Mouse (Mus musculus): ENCODE measurements around the gene Izumo1r.

Izumo1r gene

DNA sequence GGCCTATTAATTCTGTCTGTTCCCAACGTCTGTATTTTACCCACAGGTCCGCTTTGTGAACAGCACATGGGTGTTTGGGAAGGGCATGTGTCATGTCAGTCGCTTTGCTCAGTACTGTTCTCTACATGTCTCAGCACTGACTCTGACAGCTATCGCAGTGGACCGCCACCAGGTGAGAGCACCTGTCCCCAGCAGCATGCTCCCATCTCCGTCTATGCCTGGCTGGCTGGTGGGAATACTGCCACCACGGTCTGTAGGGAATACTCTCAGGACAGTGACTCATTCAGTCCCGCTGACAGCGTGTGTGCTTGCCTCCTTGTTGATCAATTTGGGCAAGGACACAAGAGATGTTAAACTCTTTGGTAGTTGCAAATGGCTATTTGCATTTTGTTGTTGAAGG, 39.0 kb downstream of the Izumo1r start:
- DNase-seq, result no peak

DNA sequence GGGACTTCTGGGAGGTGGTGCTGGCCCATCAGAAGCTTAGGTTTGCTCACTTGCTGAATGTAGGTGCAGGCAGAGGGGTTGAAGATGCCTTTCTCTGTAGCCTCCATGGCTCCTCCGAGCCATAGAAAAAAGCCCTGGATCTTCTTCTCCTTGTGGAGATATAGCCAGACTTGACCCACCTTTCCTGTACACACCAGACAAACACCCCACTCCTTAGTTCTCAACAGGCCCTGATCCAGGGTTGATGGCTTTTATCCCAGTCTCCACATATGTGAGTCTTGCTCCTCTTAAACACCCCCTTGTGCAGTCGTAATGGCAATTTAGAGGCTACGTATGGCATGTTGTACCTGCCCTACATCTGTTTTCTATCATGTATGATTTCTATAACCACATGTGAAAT, 40.6 kb downstream of the Izumo1r start:
- no peak for DNase-seq

DNA sequence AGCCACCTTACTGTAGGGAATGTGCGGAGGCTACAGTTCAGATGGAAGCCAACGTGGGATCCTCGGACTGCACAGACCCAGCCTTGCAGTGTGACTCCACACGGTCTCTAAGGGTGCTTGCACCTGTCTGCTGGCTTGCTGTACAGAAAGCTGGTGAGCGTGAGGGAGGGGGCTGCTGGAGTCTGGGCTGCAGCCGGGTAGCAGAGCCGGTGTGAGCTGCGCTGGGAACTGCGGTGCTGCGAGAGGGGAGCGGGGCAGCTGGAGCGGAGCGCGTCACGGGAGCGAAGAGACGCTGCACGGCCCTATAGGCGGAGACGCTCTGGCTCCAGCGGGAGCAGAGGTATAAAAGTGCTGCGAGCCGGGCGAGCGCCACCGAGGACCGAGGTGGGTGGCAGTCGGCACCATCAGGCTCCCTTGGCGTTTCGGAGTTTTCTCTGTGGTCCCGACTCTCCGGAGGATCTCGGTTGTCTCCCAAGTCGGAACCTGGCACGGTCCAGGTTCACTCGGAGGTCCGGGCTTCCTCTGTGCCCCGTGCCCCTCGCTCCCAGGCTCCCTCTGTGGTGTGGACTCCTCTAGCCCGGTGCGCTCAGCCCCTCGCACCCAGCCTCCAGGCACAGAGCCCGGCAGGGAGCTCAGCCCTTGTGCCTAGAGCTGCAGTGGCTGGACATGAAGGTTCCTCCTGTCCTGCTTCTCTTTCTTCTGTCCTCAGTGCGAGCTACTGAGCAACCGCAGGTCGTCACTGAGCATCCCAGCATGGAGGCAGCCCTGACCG, 43.7 kb downstream of the Izumo1r start, which contains the start of gene Gpr83:
Gpr83 (plus strand) TSS at position 343 of the 772 bp plus-strand sequence.
- no peak for DNase-seq

DNA sequence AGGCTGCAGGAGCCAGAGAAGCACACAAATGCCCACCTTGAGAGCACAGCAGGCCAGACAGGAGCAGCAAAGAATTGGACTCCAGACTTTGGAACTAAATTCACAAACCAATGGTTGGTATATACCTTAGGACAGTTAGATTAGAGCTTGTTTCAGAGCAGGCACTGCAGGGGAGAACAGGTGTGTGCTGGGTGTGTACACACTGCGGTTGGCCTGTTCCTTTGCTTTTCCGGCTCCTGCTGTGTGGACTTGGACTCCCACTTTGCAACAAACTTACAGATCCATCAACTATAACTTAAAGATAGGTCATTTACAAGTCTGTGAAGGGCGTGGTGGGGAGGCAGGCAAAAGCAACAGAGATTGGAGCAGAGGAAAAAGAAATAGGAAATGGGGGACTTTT, 45.0 kb downstream of the Izumo1r start:
- DNase-seq, result no peak

DNA sequence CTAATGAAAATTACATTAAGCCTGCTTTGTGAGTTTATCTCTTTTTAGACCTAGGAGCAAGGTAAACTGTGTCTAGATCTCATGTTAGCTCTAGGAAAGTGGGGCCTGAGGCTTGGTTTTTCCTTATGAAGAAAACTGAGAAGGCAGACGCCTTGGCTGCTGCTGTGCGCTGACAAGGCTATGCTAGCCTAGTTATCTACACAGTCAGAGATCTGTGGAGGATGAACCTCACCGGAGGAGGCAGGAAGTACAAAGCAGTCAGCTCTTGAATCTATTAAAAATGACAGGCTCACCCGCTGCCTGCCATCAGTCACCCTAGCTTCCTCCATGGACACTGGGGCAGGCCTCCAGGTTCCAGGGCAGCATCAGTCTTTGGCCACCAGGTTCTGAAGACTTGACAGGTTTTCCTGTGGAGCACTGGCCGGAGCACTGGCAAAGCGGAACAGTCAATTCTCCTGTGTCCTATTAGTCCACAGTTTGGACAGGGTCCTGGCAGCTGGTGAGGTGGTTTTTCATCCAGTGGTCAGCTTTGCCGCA, 45.5 kb downstream of the Izumo1r start:
- no peak for DNase-seq

DNA sequence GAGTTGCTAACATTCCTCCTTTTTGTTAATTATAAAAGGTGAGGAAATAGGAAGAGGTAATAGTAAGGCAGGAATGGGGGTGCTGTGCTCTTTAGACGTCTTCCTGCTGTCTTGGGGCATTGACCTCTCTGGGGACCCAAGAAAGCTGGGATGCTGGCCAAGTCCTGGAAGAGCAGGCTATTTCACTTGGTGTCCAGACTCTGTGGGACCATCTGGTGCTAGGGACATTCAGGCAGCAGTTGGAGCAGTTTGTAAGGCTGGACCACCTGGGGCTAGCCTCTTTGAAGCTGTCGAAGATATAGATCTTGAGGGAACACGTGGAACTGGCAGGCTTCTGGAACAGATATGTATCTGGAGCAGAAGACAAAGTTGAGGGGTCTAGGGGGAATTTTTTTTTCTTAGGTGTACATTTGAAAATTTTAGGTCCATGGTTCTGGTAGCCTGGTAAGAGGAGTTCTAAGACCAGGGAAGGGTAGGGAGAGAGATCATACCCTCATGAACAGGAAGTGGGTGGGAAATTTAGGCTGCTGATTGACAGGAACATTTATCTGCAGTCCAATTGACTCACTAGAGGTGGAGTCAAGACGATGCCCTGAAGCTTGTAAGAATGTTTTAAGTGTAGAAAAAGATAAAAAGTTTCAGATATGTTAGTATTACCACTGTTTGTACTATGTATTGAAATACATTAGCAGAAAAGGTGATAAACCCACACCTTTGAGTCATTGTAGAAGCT, 46.7 kb downstream of the Izumo1r start:
- peak; percentile 14 for DNase-seq

DNA sequence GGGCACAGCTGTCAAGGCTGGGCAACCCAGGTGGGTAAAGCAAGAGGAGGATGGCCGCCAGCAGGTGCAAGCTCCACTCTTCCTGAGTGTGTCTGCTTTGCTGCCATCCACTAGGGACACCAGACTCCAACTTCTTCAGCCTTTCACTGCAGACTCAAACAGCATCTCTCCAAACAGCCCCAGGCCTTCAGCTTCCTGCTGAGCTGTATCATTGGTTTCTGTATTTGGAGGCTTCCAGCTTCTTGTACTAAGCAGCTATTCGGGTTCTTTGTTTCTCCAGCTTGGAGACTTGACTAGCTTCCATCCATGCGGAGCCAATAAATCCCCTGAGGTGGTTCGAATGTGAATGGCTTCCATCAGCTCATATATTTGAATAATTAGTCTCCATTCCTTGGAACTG, 49.2 kb downstream of the Izumo1r start:
- no peak for DNase-seq

DNA sequence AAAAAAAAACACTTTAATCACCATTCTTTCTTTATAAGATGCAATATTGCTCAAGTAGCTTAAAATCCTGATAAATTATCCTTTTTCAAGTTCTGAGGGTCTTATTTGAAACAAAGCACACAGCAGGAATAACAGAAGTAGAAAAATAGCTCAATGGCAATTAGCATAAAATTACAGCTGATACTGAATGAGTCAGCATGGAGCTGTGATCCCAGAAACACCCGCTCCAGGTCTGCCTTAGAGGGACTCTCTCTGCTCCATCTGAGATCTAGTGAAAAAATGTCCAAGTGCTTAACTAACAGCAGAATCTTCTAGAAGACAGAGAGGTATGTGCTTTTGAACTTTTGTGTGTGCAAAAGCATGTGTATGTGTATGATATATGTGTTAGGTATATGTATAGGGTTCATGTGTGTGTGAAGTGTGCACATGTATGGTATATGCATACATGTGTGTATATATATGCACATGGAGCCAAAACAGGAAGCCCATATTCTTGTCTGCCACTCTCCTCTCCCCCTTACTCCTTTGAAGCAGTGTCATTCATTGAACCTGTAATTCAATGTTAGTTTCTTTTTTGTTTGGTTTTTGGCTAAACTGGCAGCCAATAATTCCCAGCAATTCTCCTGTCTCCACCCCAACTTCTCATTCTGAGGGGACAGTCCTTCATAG, 55.3 kb downstream of the Izumo1r start:
- DNase-seq, result no peak

DNA sequence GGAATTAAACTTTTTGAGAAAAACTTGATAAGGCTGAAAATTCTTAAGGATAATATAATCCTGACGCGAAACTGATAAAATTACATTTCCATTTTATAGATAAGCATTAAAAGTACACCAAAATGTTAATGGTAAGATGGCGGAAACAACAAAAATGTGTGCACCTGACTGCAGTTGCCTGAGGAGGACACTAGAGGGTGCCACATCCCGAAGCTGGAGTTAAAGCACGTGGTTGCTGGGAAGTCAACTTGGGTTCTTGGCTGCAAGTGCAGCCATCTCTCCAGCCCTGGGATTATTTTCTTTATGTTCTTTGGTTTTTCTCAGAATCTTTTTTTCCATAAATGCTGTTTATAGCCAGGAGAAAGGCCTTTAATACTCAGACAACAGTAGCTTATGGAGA, 57.3 kb downstream of the Izumo1r start:
- no peak for DNase-seq

DNA sequence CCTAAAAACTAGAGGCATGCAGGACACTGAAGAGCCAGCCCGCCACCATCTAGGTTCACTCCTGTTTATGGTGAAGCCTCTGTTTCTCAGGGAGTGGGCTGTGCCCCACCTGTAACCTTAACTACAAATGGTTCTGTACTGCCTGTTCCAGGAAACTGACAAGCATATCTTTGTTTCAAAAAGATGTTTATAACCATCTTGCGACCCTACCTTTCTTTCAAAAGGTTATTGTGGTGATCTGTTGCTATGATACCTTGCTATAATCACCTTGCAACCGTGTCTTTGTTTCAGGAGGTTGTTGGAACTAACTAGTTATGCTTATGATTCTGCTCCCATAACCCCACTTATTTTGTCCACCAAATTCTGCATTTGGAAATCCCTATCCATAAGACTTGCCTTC, 59.8 kb downstream of the Izumo1r start:
- no peak for DNase-seq

DNA sequence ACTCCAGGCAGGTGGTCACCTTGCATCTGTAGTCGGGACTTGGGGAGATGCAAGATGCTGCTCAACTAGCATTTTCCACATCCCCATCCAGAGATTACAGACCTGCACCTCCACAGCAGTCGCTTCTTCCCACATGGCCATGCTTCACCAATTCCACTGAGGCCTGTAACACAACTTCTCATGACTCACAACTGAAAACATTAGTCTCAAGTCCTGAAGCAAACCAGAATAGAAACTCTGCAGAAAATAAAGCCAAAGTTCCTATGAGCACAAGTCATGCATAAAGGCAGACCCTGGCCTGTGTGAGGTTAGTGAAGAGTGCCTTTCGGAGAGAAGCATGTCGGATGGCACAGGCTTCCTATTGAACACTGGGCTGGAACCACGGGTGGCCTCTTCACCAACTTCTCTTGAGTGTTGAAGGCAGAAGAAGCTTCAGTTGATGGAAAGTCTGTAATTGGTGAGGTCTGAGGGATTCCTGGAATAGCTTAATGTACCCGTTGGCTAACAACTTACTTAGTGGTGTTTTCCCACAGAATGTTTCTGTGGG, 60.4 kb downstream of the Izumo1r start:
- DNase-seq, result no peak

DNA sequence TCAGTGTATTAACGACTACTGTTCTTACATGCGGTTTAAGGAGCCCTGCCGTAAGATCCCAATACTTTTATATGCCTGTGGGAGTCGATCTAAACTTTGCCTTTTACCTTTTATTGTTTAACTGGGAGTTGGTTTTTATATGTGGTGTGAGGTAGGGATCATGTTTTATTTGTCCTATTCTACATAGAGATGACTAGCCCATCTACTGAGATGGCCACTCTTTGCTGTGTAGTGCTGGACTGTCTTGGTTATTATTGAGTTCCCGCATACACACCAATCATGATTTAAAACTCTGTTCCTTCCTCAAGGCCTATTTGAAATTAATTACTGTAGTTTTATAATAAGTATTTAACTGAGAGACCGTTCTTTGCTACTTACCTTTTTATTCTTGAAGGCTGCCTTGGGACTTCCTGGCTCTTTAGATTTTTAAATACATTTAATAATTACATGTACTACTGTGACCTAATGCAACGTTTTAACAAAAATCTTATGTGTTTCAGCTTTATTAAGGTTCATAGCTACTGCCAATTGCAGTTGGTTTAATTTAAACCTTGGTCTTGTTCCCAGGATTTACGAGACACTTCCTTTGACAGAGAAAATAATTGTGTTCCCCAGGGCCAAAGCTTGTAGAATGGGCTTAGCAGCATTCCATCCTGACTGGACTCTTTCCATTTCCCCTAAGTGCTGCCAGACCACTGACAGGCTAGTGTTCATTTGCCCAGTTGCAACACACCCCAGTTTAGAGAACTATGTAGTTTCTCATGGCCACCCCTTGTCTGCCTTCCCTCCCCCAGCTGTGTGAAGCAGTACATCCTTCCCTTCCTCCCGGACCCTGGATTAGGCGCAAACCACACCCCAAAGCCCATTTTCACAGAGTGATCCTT, 61.6 kb downstream of the Izumo1r start:
- no peak for DNase-seq

DNA sequence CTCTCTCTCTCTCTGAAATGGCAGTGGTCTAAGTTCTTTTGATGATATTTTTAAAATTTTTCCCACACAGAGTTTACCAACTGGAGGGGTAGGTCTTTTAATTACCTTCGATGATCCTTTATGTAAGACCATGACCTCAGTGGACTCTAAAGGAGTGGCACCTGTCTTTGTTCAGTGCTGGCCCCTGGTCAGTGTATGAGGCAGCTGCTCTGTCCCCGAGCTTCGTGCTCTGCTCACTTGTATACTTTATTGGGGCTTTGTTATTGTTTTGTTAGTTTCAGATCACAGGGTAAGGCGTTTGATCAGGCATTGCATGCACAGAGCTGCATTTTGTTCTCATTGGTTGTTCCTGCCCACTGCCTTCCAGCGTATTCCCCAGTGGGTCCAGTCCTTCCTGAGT, 63.8 kb downstream of the Izumo1r start:
- no peak for DNase-seq

DNA sequence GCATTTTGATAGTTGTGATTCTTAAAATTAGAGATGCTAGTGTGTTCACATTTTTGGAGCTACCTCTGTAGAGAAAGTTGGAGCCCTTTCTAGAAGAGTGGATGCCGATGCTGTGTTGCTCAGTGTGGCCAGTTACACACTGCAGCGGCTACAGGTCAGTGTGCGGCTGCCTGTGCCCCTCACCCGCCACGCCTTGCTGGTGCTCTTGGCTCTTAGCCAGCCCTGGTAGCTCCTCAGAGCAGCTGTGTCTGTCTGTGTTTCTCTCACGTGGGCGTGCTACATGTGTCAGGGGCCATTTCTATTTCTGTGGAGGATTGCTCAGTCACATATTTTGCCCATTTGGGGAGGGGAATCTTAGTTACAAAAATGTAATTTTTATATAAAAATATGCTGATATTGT, 64.2 kb downstream of the Izumo1r start:
- DNase-seq, result no peak
